In genomic region chr10:92510677-92511076, GRCm38 (mm10) we compare ENCODE assay signal across 30 mouse cellular contexts.
A peak's percentile ranks its signal among the peaks of the same experiment; 100 is the strongest.
DNase-seq lines count a peak whose midpoint lies in the region; ATAC-seq lines count a peak whose summit lies in the region.
"Had no signal": no experiment of that assay in that cellular context is flagged by ENCODE, and none has a peak within 500 bp of the region (broad histone marks: within the 10 kb centered on the region; RNA-seq: fewer than 3 reads in every experiment).

No protein-coding gene starts in this region.

- no peaks in the 10 kb centered on the region for H3K27me3 ChIP-seq in midbrain, embryonic 10.5 days (ENCODE audit: low read depth, poor library complexity, severe bottlenecking)
- H3K27me3 ChIP-seq in midbrain, embryonic 15.5 days (replicated peaks), result no peaks in the 10 kb centered on the region
- H3K27me3 ChIP-seq: CH12.LX; embryonic facial prominence, embryonic 13.5 days; embryonic facial prominence, embryonic 15.5 days; forebrain, embryonic 12.5 days; Patski had no signal

- peaks cover 8% of the 10 kb centered on the region; the same call in 1 of the 2 replicates for H3K4me1 ChIP-seq in midbrain, embryonic 10.5 days
- H3K4me1 ChIP-seq in midbrain, embryonic 15.5 days, result no peaks in the 10 kb centered on the region
- H3K4me1 ChIP-seq: embryonic facial prominence, embryonic 13.5 days; embryonic facial prominence, embryonic 15.5 days; forebrain, embryonic 12.5 days had no signal

- H3K36me3 ChIP-seq in midbrain, embryonic 10.5 days, result no peaks in the 10 kb centered on the region
- H3K36me3 ChIP-seq in midbrain, embryonic 15.5 days (replicated peaks), result no peaks in the 10 kb centered on the region
- H3K36me3 ChIP-seq: embryonic facial prominence, embryonic 13.5 days; embryonic facial prominence, embryonic 15.5 days; forebrain, embryonic 10.5 days; forebrain, embryonic 12.5 days; G1E had no signal

- H3K9me3 ChIP-seq in midbrain, embryonic 10.5 days (replicated peaks), result no peaks in the 10 kb centered on the region
- H3K9me3 ChIP-seq in midbrain, embryonic 15.5 days, result no peaks in the 10 kb centered on the region
- H3K9me3 ChIP-seq: embryonic facial prominence, embryonic 13.5 days; embryonic facial prominence, embryonic 15.5 days; forebrain, embryonic 10.5 days; forebrain, embryonic 12.5 days had no signal

- WGBS in midbrain, embryonic 10.5 days, result 90% methylated on average over 2 of the region's 2 CpGs
- 87% methylated on average over 2 of the region's 2 CpGs for WGBS in midbrain, embryonic 15.5 days

- H3K4me3 ChIP-seq in midbrain, embryonic 10.5 days, result no peak overlapping the region
- no peak overlapping the region for H3K4me3 ChIP-seq in midbrain, embryonic 15.5 days
- H3K4me3 ChIP-seq: embryonic facial prominence, embryonic 13.5 days; embryonic facial prominence, embryonic 15.5 days; erythroblast, embryonic 14.5 days; forebrain, embryonic 10.5 days; forebrain, embryonic 12.5 days had no signal

- 0 out of 2 replicates have a peak overlapping the region, but pooled peaks have one; percentile 23 for H3K27ac ChIP-seq in midbrain, embryonic 10.5 days (replicated peaks)
- H3K27ac ChIP-seq in midbrain, embryonic 15.5 days, result no peak overlapping the region
- H3K27ac ChIP-seq: embryonic facial prominence, embryonic 13.5 days; embryonic facial prominence, embryonic 15.5 days; forebrain, embryonic 12.5 days had no signal

- H3K4me2 ChIP-seq in midbrain, embryonic 15.5 days, result no peak overlapping the region
- H3K4me2 ChIP-seq: embryonic facial prominence, embryonic 13.5 days; embryonic facial prominence, embryonic 15.5 days; forebrain, embryonic 12.5 days had no signal

- no peak for DNase-seq in frontal cortex, postnatal 25 days (ENCODE audit: low spot score in 2 of 2)
- no peak for DNase-seq in midbrain, embryonic 10.5 days (ENCODE audit: low spot score)
- DNase-seq in right cerebral cortex, postnatal 10 days (ENCODE audit: low spot score in 2 of 2), result peak; percentile 22 to 30
- no peak for DNase-seq in right cerebral cortex, postnatal 14 days
- DNase-seq in brain, adult 2 months (ENCODE audit: low read depth, low spot score), result peak; percentile 60
- no peak for DNase-seq in thymus, postnatal 4 days
- DNase-seq: adrenal gland, adult 8-10 months; adrenal gland, postnatal 14 days; adrenal gland, postnatal 36 days; B cell, adult 2 months; cerebellum, adult 11 months; cerebellum, adult 18-20 months; cerebellum, adult 8-10 months; cerebellum, adult 9-11 months; cerebellum, postnatal 14 days; cerebellum, postnatal 36 days; embryo, embryonic 11 days had no signal

- H3K9ac ChIP-seq in midbrain, embryonic 15.5 days, result no peak overlapping the region
- H3K9ac ChIP-seq: embryonic facial prominence, embryonic 13.5 days; embryonic facial prominence, embryonic 15.5 days; forebrain, embryonic 12.5 days had no signal

- ATAC-seq in frontal cortex, adult (ENCODE audit: low TSS enrichment), result peak; percentile 97
- no peak for ATAC-seq in midbrain, embryonic 15.5 days (replicated peaks)
- ATAC-seq: activated CD4-positive, CD25-positive, alpha-beta regulatory T cell, adult 4 months; CD4-positive, CD25-positive, alpha-beta regulatory T cell, adult 4 months; forebrain, embryonic 14.5 days; Patski had no signal

Comparison
In these comparisons a context has a peak if more than half of its experiments do, and no peak if none do; other contexts are left out.
1. DNase-seq: peak in right cerebral cortex, postnatal 10 days (2 of 2) and brain, adult 2 months (single experiment); none in frontal cortex, postnatal 25 days (0 of 2), midbrain, embryonic 10.5 days (single experiment), right cerebral cortex, postnatal 14 days (single experiment) and thymus, postnatal 4 days (single experiment).